Mouse (Mus musculus): Measurements from ENCODE around the gene Ptpn4.

Gene Ptpn4

DNA sequence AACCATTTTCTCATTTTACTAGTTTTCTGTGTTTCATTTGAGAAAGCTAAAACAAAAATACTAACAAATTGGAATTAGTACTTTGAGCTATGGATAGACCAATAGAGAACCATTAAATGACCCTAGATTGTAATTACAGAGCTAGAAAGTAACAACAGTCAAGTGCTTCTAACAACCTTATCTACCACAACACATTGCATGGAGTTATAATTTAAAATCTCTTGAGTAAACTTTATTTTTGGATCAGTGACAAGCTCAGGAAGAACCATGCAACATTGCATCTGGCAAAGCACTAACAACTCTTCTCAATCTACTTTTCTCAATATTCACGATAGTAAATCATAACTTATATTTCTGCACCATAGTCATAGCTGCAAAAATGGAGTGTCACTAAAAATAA lies 29.7 kb downstream of the Ptpn4 start:
- DNase-seq (ENCODE audit: inconsistent age in 2 of 2, low spot score in 1 of 2), result no peak

DNA sequence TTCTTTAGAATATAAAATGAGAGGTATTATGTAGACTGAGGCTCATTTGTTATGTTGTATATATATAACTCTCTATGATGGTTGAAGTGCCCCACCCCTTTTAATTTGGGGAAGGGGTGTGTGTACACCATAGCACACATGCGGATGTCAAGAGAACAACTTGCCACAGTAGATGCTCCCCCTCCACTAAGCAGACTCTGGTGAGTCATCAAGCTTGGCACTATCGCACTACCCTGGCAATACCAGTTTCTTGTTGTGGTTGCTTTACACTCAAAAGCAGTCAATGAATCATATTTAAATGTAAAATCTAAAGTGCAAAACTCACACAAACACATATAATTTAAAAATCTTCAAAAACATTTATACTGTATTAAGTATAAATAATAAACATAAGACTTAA lies 31.4 kb downstream of the Ptpn4 start:
- DNase-seq (ENCODE audit: inconsistent age in 2 of 2, low spot score in 1 of 2), result peak; percentile 30 to 54

DNA sequence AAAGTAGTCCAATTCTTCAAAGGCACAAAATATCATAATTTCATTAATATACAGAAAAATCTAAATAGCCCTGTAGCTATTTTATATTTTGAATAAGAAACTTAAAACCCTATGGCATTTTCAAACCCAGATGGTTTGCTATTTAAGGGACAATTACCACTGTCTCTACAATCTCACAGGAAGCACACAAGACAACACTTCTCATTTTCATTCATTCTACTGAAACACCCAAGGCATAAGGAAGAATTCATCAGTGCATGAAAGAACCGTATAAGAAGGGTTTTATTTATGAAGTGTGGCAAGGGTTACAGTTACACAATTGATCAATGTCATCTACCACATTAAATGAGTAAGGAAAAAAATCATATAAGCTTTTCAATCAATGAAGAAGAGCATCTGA lies 32.8 kb downstream of the Ptpn4 start:
- DNase-seq (ENCODE audit: inconsistent age in 2 of 2, low spot score in 1 of 2), result no peak

- DNase-seq (ENCODE audit: inconsistent age in 2 of 2, low spot score in 1 of 2), result no peak
These were observed 42.2 kb downstream of the Ptpn4 start for GRCm38 (mm10) chr1:119795174-119795573.

DNA sequence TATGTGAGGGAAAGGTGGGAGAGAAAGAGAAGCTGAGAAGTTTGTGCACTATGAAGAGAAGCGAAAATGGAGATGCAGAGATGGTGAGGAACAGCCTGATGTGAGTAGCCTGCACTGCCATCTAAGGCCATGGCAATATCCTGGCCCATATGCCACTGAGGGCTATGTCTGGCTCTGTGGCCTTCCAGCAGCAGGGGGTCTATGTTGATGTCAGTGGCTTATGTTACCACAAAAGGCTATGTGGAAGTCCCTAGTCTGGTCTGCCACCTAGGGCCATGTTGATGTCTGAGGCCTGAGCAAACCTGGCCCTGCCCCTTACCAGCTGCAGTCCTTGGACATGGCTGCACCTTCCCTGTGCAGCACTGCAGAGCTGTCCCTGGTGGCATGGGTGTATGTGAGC lies 43.1 kb downstream of the Ptpn4 start:
- no peak for DNase-seq (ENCODE audit: inconsistent age in 2 of 2, low spot score in 1 of 2)

DNA sequence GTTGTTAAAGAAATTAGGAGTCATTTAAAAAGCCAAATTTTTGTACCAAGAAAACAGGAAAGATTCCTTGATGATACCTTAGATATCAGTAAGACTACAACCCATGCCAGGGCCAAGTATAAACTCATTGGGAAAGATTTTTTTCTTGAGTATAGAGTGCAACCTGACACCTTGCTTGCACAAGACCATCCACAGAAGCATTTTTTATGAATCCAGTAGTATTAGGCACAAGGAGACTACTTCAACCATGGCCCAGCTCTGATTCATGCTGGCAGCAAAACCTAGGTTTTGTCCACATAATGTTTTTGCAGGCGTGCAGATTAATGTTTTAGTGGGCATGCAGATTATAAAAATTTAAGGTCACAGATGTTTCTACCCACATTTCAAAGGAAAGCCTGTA lies 46.8 kb downstream of the Ptpn4 start:
- peak in 1 of 2 experiments; percentile 45 for DNase-seq (ENCODE audit: inconsistent age in 2 of 2, low spot score in 1 of 2)

DNA sequence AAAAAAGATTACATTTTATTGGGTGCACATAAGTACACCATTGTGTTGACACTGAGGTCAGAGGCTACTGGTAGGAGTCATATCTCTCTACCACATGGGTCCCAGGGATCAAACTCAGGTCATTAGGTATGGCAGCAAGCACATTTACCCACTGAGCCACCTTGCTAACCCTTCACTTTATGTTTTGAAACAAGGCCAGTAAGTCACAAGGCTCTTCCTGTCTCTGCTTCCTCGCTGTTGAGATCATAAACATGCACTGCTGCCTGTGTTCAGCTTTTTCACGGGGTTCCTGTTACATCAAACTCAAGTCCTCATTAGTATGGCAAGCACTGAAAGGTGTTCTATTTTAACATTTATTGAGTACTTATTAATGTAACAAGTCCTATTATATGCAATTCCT lies 61.5 kb downstream of the Ptpn4 start:
- no peak for DNase-seq (ENCODE audit: inconsistent age in 2 of 2, low spot score in 1 of 2)

GRCm38 (mm10) chr1:119735692-119736091 lies 101.7 kb downstream of the Ptpn4 start:
- DNase-seq (ENCODE audit: inconsistent age in 2 of 2, low spot score in 1 of 2), result no peak

- DNase-seq (ENCODE audit: inconsistent age in 2 of 2, low spot score in 1 of 2), result no peak
These were observed 102.6 kb downstream of the Ptpn4 start for GRCm38 (mm10) chr1:119734801-119735200.

DNA sequence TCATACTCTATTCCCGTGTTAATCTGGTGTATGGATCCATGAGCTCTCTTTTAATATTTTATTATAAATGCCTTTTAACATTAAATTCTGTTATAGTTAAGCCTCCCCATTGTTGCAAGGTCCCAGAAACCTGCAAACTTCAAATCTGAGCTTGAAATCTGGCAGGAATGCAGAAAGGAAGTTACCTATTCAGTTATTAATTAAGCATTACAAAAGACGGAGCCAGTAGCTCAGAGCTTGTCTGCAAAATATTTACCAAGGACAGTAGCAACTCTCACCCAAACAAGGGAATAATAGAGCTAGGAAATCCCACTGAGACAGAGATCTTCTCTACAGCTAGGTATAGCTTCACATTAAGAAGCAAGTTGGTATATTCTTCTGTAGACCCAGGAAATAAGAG lies 106.2 kb downstream of the Ptpn4 start:
- DNase-seq (ENCODE audit: inconsistent age in 2 of 2, low spot score in 1 of 2), result no peak

- no peak for DNase-seq (ENCODE audit: inconsistent age in 2 of 2, low spot score in 1 of 2)
These were observed 124.4 kb downstream of the Ptpn4 start for GRCm38 (mm10) chr1:119713017-119713416.

DNA sequence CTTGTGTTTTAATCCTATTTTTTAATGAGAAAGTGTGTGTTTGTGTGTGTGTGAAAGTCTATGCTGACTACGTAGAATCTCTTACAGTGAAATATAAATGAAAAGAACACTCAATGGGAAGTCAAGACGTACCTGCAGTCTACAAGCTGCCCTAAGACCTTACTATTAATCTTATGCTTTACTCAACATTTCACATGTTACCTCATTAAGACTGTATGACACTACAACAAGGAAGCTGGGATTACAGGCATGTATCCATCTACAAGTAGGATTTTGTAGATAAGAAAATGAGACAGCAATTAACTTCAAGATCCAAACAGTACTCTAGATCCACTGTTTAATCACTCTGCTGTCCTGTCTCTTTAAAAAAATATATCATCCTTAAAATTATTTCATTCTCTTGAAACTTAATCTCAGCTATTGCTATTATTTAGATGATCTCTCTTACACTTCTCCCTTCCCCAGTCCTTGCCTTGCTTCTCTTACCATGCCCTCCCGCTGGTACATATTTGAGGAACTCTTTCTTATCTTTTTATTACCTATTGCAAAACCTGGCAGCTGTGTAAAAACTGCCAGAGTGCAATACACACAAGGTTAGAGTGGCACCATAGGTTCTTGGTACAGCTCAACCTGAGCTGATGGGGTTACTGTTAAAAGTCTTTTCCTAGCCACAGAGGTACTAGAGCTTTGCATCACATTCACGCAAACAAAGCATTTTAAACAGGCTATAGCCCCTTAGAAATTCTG lies 130.8 kb downstream of the Ptpn4 start:
- no peak for DNase-seq (ENCODE audit: inconsistent age in 2 of 2, low spot score in 1 of 2)

- DNase-seq (ENCODE audit: inconsistent age in 2 of 2, low spot score in 1 of 2), result no peak
These were observed 140.6 kb downstream of the Ptpn4 start for GRCm38 (mm10) chr1:119696860-119697259.

GRCm38 (mm10) chr1:119685773-119686558 lies 151.4 kb downstream of the Ptpn4 start:
- no peak for DNase-seq (ENCODE audit: inconsistent age in 2 of 2, low spot score in 1 of 2)

DNA sequence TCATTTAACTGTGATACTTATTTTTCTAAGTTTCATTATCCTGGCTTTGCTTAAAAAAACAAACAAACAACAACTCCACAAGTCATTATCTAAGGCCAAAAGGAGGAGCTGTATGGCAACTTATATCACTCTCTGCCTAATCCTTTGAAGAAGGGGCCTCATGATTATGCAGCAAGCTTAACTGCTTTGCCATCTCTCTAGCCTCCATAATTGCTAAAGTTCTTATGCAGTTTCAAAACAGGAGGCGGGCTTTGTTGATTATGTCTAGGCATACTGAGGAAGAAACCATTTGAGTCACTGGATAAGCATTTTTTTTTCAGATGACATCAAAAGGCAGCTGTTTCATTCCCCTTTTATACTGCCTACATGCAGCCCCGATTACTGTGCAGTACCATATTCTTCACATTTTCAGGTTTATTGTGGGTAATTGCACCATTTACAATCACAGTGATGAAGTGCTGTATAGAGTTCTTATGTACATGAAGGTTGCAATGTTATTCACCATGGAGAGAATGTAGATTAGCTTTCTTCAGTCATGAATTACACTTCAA lies 155.7 kb downstream of the Ptpn4 start:
- DNase-seq (ENCODE audit: inconsistent age in 2 of 2, low spot score in 1 of 2), result no peak

GRCm38 (mm10) chr1:119674984-119675383 lies 162.4 kb downstream of the Ptpn4 start:
- peak; percentile 14 to 74 for DNase-seq (ENCODE audit: inconsistent age in 2 of 2, low spot score in 1 of 2)

- DNase-seq (ENCODE audit: inconsistent age in 2 of 2, low spot score in 1 of 2), result no peak
These were observed 170.5 kb downstream of the Ptpn4 start for GRCm38 (mm10) chr1:119666904-119667303.

- no peak for DNase-seq (ENCODE audit: inconsistent age in 2 of 2, low spot score in 1 of 2)
These were observed 183.1 kb downstream of the Ptpn4 start for GRCm38 (mm10) chr1:119654307-119654706.

DNA sequence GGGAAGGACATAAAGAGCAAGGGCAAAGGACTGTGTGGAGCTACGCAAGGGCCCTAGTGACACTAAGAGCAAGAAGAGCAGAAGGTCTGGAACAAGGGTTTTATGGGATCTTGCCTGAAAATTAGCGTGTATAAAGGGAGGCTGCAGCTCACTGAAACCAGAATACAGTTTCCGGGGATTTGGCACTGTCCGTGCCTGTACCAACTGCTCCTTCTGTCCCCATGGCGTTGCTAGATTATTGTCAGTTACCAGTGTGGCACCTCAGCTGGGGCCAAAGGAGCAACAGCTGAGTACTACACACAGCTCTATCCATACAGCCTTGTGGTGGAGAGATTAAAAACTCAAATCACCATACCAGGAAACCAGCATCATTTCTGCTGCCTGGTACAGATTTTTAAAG lies 187.0 kb downstream of the Ptpn4 start:
- no peak for DNase-seq (ENCODE audit: inconsistent age in 2 of 2, low spot score in 1 of 2)

DNA sequence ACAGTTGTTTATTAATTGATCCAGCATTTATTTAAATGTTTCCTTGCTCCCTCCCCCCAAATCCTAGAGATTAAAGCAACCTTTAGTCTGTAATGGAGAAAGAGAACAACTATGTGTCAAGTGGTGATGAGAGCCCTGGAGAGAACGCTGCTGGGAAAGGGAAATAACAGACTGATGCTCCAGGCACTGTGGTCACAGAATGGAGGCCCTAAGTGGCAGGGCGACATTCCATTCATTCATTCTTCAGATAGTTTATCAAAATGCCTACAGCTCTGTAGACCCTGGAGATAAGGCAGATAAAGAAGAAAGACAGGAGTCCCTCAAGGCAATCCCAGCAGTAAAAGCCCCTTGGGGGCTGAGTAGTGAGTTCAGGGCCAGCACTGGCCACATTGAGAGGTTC lies 187.8 kb downstream of the Ptpn4 start:
- DNase-seq (ENCODE audit: inconsistent age in 2 of 2, low spot score in 1 of 2), result no peak

DNA sequence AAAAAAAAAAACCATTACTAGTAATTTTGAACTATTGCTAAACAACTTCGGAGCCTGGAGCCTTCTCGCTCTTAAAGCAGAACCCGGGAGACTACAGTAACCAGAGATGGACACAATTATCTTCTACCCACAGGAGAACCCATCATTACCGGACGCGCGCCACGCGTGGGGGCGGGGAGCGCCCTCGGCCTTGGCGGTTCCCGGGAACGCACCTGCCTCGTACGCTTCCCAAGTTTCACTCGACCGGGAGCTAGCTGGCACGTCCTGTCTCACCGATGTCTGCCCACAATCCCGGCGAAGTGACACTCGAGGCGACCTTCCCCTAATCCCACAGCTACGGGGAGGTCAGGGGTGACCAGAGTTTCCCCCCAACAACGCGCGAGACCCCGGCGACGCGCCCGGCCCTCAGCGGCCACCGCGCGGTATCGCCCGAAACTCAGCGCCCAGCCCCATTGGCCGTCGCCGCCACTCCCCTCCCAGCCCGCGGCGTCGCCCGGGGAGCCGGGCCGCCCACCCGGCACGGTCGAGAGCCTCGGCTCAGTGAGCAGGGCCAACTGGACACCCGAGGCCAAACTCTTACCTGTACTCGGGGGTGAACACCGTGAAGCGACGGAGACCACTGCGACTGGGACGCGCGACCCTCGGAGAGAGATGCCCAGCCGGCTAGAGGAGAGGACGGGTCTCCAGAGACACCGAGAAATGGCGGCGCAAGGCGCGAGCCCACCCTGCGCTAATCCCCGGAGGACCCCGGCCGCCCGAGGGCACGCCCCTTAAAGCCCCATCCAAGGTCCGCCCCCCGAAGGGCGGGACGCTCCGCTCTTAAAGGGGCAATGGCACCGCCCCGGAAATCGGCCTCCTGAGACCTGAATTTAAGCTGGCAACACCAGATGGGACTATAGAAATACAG lies 189.0 kb downstream of the Ptpn4 start, which contains the start of gene Epb41l5:
Gene Epb41l5 (minus strand): TSS at position 796 of the 907 bp plus-strand sequence.
- peak; percentile 88 to 94 for DNase-seq (ENCODE audit: inconsistent age in 2 of 2, low spot score in 1 of 2)
